Mouse (Mus musculus): ENCODE results near the gene Fitm1. TPM values are rescaled to one million over a fixed set of nuclear protein-coding genes. Genes with fewer than 3 reads are reported as not detected.

Fitm1 gene
- total and polyA plus RNA-seq, 2 experiments = 7.5 to 45.7 TPM

DNA sequence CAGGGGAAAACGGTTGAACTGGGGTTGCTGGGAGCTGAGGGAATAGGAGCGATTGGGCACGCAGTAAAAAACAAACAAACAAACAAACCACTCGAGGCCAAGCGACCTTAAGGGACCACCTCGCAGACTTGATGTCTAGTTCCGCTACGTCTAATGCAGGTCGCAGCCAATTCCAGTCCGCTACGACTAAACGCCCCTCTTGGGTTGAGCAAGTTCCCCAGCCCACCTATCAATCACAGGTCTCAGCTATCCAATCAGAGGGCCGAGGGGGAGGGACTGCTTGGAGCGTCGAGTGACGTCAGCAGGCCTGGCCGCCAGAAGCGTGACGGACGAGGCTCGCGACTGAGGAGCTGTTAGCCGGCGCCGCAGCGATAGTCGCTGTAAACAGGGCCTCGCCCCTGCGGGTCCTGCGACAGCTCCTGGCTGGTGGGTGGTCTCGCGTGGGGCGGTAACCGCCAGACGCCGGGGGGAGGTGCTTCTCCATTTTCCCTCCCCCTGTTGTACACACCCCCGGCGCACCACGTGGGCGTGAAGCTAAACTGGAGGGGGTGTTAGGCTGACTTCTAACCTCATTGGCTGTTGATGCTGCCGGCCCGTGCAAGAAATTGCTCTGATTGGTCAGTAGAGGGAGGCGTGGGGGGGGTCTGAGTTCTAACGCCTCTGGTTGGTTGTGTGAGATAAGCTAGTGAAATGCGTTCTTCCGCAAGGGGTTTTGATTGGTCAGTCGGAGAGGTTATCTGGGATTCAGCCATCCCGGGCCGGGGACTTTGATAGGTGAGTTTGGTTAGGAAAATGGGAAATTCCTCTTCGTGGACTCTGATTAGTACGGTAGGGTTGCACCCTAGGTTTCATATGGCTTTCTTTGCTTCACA, 15.0 kb upstream of the Fitm1 start, which contains the start of gene A730061H03Rik:
A730061H03Rik (minus strand) TSS at position 205 of the 872 bp plus-strand sequence.
- peak within 1 kb of the TSS; percentile 98 for H3K27ac ChIP-seq (replicated peaks; ENCODE audit: insufficient read depth, low read depth, low read length)
- DNase-seq (ENCODE audit: extremely low read depth, low read depth, low spot score) = peak; percentile 99
- H3K27me3 ChIP-seq (ENCODE audit: control insufficient read depth, insufficient read depth, low read length) = no peaks in the 10 kb centered on the region
- H3K36me3 ChIP-seq (ENCODE audit: control insufficient read depth, insufficient read depth, low read length) = peaks cover 25% of the 10 kb centered on the region
- H3K9ac ChIP-seq (ENCODE audit: low read depth, low read length) = peak within 1 kb of the TSS; percentile 91
- peak within 1 kb of the TSS; percentile 81 for H3K4me3 ChIP-seq (ENCODE audit: insufficient read depth, low read depth, low read length)
- no peak for TF ChIP-seq CTCF (IDR thresholded peaks at IDR 0.05; ENCODE audit: low read depth, low read length)
- 0 out of 2 replicates have a peak, but pooled peaks have one; percentile 20 for TF ChIP-seq POLR2A (IDR thresholded peaks at IDR 0.05; ENCODE audit: extremely low read depth, insufficient read depth, low read length)
- under 1% methylated on average over 51 of the region's 51 CpGs for WGBS
- peaks cover 13% of the 10 kb centered on the region for H3K4me1 ChIP-seq (ENCODE audit: control insufficient read depth, insufficient read depth, low read length)
- peaks cover 16% of the 10 kb centered on the region for H3K79me2 ChIP-seq (ENCODE audit: control insufficient read depth, insufficient read depth, low read length)

DNA sequence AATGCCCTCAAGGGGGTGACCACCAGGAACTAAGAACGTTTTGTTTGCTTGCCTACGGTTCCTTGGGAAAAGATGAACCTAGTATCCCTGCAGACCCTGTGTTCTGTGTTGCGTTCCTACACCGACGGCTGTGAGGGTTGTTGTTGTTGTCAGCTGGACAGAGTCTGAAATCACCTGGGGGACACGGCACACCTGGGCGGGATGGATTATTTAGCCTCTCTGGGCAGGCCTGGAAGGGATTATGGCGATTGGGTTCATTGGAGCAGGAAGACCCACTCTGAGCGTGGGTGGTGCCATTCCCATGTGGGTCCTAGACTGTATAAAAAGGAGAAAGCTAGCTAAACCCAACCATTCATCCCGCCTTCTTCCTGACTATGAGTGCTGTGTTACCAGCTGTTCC, 13.6 kb upstream of the Fitm1 start:
- Histone ChIP-seq H3K79me2 (ENCODE audit: control insufficient read depth, insufficient read depth, low read length) (peaks cover 16% of the 10 kb centered on the region), H3K36me3 (ENCODE audit: control insufficient read depth, insufficient read depth, low read length) (peaks cover 36% of the 10 kb centered on the region), H3K4me3 (ENCODE audit: insufficient read depth, low read depth, low read length) (peak overlapping the region; percentile 72), H3K27me3 (ENCODE audit: control insufficient read depth, insufficient read depth, low read length) (no peaks in the 10 kb centered on the region), H3K9ac (ENCODE audit: low read depth, low read length) (peak overlapping the region; percentile 91), H3K4me1 (ENCODE audit: control insufficient read depth, insufficient read depth, low read length) (peaks cover 21% of the 10 kb centered on the region), H3K27ac (replicated peaks; ENCODE audit: insufficient read depth, low read depth, low read length) (peak overlapping the region; percentile 97)
- 34% methylated on average over 10 of the region's 10 CpGs for WGBS
- DNase-seq (ENCODE audit: extremely low read depth, low read depth, low spot score) = no peak
- TF ChIP-seq POLR2A (IDR thresholded peaks at IDR 0.05; ENCODE audit: extremely low read depth, insufficient read depth, low read length) = no peak
- TF ChIP-seq CTCF (IDR thresholded peaks at IDR 0.05; ENCODE audit: low read depth, low read length) = no peak

DNA sequence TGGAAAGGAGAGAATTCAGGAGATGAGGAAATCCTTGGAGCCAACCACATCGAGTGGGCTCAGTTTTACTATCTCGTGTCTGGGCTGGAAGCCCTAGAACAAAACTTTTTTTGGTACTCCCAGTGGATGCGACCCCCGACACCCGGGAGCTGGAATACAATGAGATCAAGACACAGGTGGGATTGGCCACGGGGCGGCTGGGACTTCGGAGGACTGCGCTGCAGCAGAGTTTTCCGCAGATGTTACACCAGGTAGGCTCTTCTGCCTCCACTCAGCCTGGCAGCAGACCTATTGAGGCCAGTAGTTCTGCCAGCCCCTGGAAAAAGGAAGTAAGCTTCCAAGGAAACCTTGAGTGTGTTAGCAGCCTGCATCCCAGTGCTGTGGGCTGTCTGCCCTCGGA, 12.2 kb upstream of the Fitm1 start:
- H3K79me2 ChIP-seq (ENCODE audit: control insufficient read depth, insufficient read depth, low read length) = peaks cover 16% of the 10 kb centered on the region
- no peak overlapping the region for H3K27ac ChIP-seq (replicated peaks; ENCODE audit: insufficient read depth, low read depth, low read length)
- TF ChIP-seq POLR2A (IDR thresholded peaks at IDR 0.05; ENCODE audit: extremely low read depth, insufficient read depth, low read length) = no peak
- TF ChIP-seq CTCF (IDR thresholded peaks at IDR 0.05; ENCODE audit: low read depth, low read length) = no peak
- no peak for DNase-seq (ENCODE audit: extremely low read depth, low read depth, low spot score)
- no peaks in the 10 kb centered on the region for H3K27me3 ChIP-seq (ENCODE audit: control insufficient read depth, insufficient read depth, low read length)
- 83% methylated on average over 11 of the region's 11 CpGs for WGBS
- H3K36me3 ChIP-seq (ENCODE audit: control insufficient read depth, insufficient read depth, low read length) = peaks cover 45% of the 10 kb centered on the region
- no peak overlapping the region for H3K4me3 ChIP-seq (ENCODE audit: insufficient read depth, low read depth, low read length)
- H3K4me1 ChIP-seq (ENCODE audit: control insufficient read depth, insufficient read depth, low read length) = peaks cover 24% of the 10 kb centered on the region
- no peak overlapping the region for H3K9ac ChIP-seq (ENCODE audit: low read depth, low read length)

DNA sequence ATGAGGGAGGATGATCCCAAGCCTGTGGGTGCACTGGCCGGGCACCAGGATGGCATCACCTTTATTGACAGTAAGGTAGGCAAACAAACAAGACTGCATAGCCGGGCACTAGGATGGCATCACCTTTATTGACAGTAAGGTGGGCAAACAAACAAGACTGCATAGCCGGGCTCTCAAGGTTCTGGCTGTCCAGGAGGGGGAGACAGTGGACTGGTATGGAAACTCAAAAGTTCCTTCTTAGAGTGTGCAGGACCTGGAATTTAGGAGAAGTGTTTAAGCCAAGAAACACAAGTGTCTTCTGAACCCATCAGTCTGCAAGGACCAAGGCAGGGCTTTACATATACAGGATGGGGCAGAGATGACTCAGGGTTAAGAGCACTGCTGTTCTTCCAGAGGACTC, 9.7 kb upstream of the Fitm1 start:
- Histone ChIP-seq H3K4me1 (ENCODE audit: control insufficient read depth, insufficient read depth, low read length) (peaks cover 23% of the 10 kb centered on the region), H3K27me3 (ENCODE audit: control insufficient read depth, insufficient read depth, low read length) (no peaks in the 10 kb centered on the region), H3K9ac (ENCODE audit: low read depth, low read length) (no peak overlapping the region), H3K27ac (replicated peaks; ENCODE audit: insufficient read depth, low read depth, low read length) (peak overlapping the region; percentile 60), H3K36me3 (ENCODE audit: control insufficient read depth, insufficient read depth, low read length) (peaks cover 62% of the 10 kb centered on the region), H3K79me2 (ENCODE audit: control insufficient read depth, insufficient read depth, low read length) (peaks cover 16% of the 10 kb centered on the region), H3K4me3 (ENCODE audit: insufficient read depth, low read depth, low read length) (no peak overlapping the region)
- peak; percentile 89 for DNase-seq (ENCODE audit: extremely low read depth, low read depth, low spot score)
- WGBS = 16% methylated on average over 3 of the region's 3 CpGs
- TF ChIP-seq CTCF (IDR thresholded peaks at IDR 0.05; ENCODE audit: low read depth, low read length) (no peak; the same call in 1 of the 2 replicates), POLR2A (IDR thresholded peaks at IDR 0.05; ENCODE audit: extremely low read depth, insufficient read depth, low read length) (no peak)

DNA sequence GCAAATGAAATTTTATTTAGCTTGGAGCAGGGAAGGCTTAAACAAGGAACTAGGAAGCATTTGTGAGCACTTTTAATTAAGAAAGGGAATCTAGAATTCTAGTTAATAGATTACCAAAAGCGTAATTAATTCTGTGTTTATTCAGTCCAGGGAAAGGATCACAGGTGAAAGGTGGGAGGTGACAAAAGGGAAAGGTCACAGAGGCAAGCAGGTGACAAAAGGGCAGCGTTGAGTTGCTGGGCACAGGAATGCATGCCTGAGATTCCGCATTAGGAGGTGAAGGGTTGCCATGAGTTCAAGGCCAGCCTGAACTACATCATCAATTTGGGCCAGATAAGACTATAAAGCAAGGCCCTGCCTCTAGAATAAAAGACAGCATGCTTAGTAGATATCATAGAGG, 7.9 kb upstream of the Fitm1 start:
- TF ChIP-seq POLR2A (IDR thresholded peaks at IDR 0.05; ENCODE audit: extremely low read depth, insufficient read depth, low read length) = no peak
- TF ChIP-seq CTCF (IDR thresholded peaks at IDR 0.05; ENCODE audit: low read depth, low read length) = no peak
- peaks cover 62% of the 10 kb centered on the region for H3K36me3 ChIP-seq (ENCODE audit: control insufficient read depth, insufficient read depth, low read length)
- DNase-seq (ENCODE audit: extremely low read depth, low read depth, low spot score) = peak; percentile 87

More for the DNA sequence above, 7.9 kb upstream of the Fitm1 start:
- Histone ChIP-seq H3K27ac (replicated peaks; ENCODE audit: insufficient read depth, low read depth, low read length) (peak overlapping the region; percentile 17; the same call in 1 of the 2 replicates), H3K4me1 (ENCODE audit: control insufficient read depth, insufficient read depth, low read length) (peaks cover 19% of the 10 kb centered on the region), H3K4me3 (ENCODE audit: insufficient read depth, low read depth, low read length) (no peak overlapping the region), H3K9ac (ENCODE audit: low read depth, low read length) (no peak overlapping the region), H3K79me2 (ENCODE audit: control insufficient read depth, insufficient read depth, low read length) (peaks cover 3% of the 10 kb centered on the region; the same call in 1 of the 2 replicates), H3K27me3 (ENCODE audit: control insufficient read depth, insufficient read depth, low read length) (no peaks in the 10 kb centered on the region)
- WGBS = 24% methylated on average over 3 of the region's 3 CpGs
